Mouse (Mus musculus): ENCODE data around the gene Cc2d2b.

GRCm38 (mm10) chr19:40738683-40739324 lies 9.7 kb upstream of the Cc2d2b start:
- TF ChIP-seq CTCF (IDR thresholded peaks at IDR 0.05; ENCODE audit: borderline replicate concordance, extremely low read depth, insufficient read depth, insufficient read length) (no peak), POLR2A (IDR thresholded peaks at IDR 0.05; ENCODE audit: borderline replicate concordance, extremely low read depth, insufficient read depth, insufficient read length, poor library complexity, severe bottlenecking) (no peak)
